Mouse (Mus musculus) R1 (cell line): ENCODE measurements around the gene Alox12.

Experiments used
- DNase-seq: peaks from one replicate; pipeline ENCODE4 v3.0.0-alpha.2; 2018; ENCODE audit warnings: low read depth, low spot score

Gene Alox12

GRCm38 (mm10) chr11:70193354-70194285, 61.5 kb downstream of the Alox12 start:
- no peak for DNase-seq

GRCm38 (mm10) chr11:70192157-70192556, 63.0 kb downstream of the Alox12 start:
- no peak for DNase-seq
